Mouse (Mus musculus): ENCODE results near the gene Angpt4. TPM values are rescaled to one million over a fixed set of nuclear protein-coding genes. Genes with fewer than 3 reads are reported as not detected.

Gene Angpt4
- polyA plus RNA-seq, 1 experiment from 2014 or later = 0.05 TPM

DNA sequence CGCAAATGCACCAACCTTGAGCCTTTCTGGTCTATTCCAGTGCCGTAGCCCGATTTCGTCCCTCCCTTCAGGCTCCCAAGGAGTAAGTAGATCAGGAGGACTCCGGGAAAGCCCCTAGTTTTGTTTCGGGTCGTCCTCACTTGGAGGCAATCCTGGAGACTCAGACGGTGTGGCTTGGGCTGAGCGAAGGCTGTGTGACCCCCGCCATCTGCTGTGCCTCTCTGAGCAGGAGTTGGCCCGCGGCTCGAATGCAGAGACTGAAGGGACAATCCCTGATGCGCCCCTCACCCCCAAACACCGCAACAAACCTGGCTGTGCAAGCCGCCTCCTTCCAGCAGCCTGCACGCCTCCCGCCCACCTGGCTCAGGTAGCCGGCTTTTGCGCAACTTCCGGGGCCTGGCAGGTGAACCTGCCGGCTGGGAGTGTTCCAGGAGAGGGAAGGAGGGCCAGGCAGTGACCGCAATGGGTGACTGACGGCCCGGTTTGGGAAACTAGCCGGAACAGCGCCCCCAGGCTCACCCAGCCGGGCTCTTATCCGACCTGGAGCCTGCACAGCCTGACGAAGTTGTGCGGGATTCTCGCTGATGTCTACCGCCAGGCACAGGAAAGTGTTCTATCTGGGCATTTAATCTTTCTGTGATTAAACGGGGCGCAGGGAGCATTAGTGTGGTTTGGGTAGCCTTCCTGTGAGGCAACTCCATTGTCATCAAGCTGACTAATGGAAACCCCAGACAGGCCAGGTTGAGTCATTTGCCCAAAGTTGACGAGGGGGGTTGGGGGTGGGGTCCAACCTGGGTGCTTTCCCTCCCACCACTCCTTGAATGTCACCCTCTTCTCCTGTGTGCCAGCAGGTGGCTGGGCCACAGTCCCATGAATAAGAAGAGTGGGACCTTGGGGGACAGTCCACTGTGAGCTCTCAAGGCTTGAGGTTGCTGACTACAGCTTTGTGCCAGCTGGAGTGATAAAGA is 62.9 kb downstream of the Angpt4 start:
- no peak for ATAC-seq (ENCODE audit: extremely low read depth, insufficient number of reproducible peaks, low FRiP score, low TSS enrichment)
- peaks cover 64% of the 10 kb centered on the region for H3K27me3 ChIP-seq (replicated peaks)

DNA sequence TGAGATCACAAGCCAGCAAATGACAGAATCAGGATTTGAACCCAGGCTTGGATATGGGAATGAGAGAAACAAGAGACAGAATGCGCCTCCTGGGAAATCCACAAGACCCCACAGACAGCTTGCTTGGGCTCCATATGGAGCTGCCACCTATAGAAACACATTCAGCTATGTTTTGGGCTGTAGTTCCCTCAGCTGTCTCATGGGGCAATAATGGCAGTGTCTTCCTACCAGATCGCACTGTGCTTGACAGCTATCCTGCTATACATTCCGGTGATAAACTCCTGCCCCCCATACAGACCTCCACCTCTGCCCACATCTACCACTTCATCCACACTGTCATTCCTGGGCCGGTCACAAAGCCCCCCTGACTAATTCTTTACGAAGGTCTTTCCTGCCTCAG is 64.3 kb downstream of the Angpt4 start:
- peaks cover 50% of the 10 kb centered on the region for H3K27me3 ChIP-seq (replicated peaks)
- no peak overlapping the region for H3K27ac ChIP-seq (replicated peaks)
- peaks cover 2% of the 10 kb centered on the region; the same call in 1 of the 2 replicates for H3K36me3 ChIP-seq
- 83% methylated on average over 5 of the region's 5 CpGs for WGBS
- ATAC-seq (ENCODE audit: extremely low read depth, insufficient number of reproducible peaks, low FRiP score, low TSS enrichment) = no peak
- H3K4me3 ChIP-seq = no peak overlapping the region
- H3K9ac ChIP-seq = no peak overlapping the region
- H3K4me1 ChIP-seq = peaks cover 58% of the 10 kb centered on the region
- no peak overlapping the region for H3K4me2 ChIP-seq
- no peaks in the 10 kb centered on the region for H3K9me3 ChIP-seq

More for the DNA sequence above, 62.9 kb downstream of the Angpt4 start:
- Histone ChIP-seq H3K4me2 (peak overlapping the region; percentile 73), H3K4me1 (peaks cover 55% of the 10 kb centered on the region), H3K4me3 (peak overlapping the region; percentile 43), H3K9me3 (no peaks in the 10 kb centered on the region), H3K36me3 (peaks cover 16% of the 10 kb centered on the region), H3K27ac (replicated peaks) (no peak overlapping the region), H3K9ac (peak overlapping the region; percentile 44)
- WGBS = 9% methylated on average over 36 of the region's 36 CpGs

DNA sequence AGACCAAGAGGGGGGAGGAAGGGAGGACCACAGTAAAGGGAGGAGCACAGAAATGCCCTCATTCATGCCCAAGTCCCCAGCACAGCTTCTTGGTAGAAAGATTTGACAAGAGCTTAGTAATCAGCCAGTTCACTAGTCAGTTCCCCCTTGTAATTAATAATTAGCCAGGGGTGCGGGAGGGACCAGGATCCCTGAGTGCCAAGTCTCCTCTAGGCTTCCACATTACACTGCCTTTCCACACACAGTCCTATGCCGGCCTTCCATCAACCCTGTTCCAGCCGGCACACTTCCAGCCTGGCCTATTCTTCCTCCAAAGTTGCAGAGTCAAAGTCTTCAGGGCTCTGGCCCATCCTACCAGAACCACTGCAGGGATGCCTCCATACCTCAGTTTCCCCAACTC is 65.1 kb downstream of the Angpt4 start:
- peaks cover 2% of the 10 kb centered on the region; the same call in 1 of the 2 replicates for H3K36me3 ChIP-seq
- WGBS = 93% methylated on average over 3 of the region's 3 CpGs
- H3K27me3 ChIP-seq (replicated peaks) = peaks cover 50% of the 10 kb centered on the region
- no peak overlapping the region for H3K9ac ChIP-seq
- H3K27ac ChIP-seq (replicated peaks) = no peak overlapping the region
- peaks cover 55% of the 10 kb centered on the region for H3K4me1 ChIP-seq
- no peak for ATAC-seq (ENCODE audit: extremely low read depth, insufficient number of reproducible peaks, low FRiP score, low TSS enrichment)
- no peak overlapping the region for H3K4me3 ChIP-seq
- H3K9me3 ChIP-seq = no peaks in the 10 kb centered on the region
- H3K4me2 ChIP-seq = no peak overlapping the region

DNA sequence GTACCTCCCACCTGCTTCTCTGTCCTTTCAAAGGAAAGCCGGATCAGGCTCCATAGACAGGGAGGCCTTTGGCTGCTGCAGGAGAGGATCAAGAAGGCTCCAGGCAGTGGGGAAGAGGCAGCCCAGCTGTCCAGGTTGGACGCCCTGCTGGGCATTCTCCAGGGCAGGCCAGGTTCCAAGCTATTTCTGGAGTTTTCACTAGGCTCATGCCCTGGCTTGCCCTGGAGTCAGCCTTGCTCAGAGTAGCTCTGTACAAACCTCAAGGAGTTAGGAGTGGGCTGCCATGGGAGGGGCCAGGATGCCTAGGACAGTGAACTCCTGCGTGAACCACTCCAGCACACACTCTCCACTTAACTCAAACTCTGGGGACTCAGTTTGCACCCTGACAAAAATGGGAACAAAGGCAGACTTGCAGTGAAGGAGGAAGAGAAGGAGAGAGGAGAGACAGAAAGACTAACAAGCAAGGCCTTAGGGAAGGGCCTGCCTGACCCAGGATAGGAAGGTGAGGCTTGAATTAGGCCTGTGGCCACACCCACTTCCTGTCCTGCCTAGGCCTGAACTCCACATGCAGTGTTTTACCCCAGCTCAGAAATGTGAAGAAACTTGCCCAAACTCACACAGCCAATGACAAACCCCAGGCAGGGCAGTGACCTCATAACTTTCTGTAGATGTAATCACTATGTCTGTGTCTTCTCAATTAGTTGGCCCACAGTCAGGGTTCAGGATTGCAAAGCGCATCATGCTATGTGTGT is 66.9 kb downstream of the Angpt4 start:
- H3K27ac ChIP-seq (replicated peaks) = no peak overlapping the region
- ATAC-seq (ENCODE audit: extremely low read depth, insufficient number of reproducible peaks, low FRiP score, low TSS enrichment) = no peak
- H3K36me3 ChIP-seq = peaks cover 2% of the 10 kb centered on the region; the same call in 1 of the 2 replicates
- no peak overlapping the region for H3K4me3 ChIP-seq
- H3K27me3 ChIP-seq (replicated peaks) = peaks cover 35% of the 10 kb centered on the region
- H3K9me3 ChIP-seq = no peaks in the 10 kb centered on the region
- WGBS = 78% methylated on average over 4 of the region's 4 CpGs
- peak overlapping the region; percentile 65 for H3K9ac ChIP-seq
- H3K4me1 ChIP-seq = peaks cover 43% of the 10 kb centered on the region
- peak overlapping the region; percentile 94; the same call in 1 of the 2 replicates for H3K4me2 ChIP-seq

DNA sequence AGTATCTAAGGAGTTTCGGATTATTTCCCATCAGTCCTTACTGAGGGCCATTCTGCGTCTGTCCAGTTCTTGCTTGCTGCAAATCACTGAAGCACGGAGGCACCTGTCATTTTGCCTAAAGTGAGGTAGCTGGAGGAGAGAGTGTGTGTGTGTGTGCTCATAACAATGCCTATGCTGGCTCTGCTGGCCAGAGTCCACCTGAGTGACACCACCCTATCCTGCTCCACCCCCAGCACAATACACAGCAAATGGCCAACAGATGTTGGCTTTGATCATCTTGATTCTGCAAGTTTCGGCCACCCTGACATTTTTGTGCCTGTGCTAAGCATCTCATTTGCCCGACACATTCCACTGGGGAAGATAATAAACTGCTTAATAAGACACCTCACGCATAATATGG is 67.5 kb downstream of the Angpt4 start:
- WGBS = 77% methylated on average over 6 of the region's 6 CpGs
- no peak for ATAC-seq (ENCODE audit: extremely low read depth, insufficient number of reproducible peaks, low FRiP score, low TSS enrichment)
- no peak overlapping the region for H3K9ac ChIP-seq
- H3K9me3 ChIP-seq = no peaks in the 10 kb centered on the region
- H3K27me3 ChIP-seq (replicated peaks) = peaks cover 29% of the 10 kb centered on the region
- H3K4me1 ChIP-seq = peaks cover 37% of the 10 kb centered on the region
- H3K4me2 ChIP-seq = peak overlapping the region; percentile 94
- H3K4me3 ChIP-seq = no peak overlapping the region
- H3K36me3 ChIP-seq = peaks cover 2% of the 10 kb centered on the region; the same call in 1 of the 2 replicates
- no peak overlapping the region for H3K27ac ChIP-seq (replicated peaks)

DNA sequence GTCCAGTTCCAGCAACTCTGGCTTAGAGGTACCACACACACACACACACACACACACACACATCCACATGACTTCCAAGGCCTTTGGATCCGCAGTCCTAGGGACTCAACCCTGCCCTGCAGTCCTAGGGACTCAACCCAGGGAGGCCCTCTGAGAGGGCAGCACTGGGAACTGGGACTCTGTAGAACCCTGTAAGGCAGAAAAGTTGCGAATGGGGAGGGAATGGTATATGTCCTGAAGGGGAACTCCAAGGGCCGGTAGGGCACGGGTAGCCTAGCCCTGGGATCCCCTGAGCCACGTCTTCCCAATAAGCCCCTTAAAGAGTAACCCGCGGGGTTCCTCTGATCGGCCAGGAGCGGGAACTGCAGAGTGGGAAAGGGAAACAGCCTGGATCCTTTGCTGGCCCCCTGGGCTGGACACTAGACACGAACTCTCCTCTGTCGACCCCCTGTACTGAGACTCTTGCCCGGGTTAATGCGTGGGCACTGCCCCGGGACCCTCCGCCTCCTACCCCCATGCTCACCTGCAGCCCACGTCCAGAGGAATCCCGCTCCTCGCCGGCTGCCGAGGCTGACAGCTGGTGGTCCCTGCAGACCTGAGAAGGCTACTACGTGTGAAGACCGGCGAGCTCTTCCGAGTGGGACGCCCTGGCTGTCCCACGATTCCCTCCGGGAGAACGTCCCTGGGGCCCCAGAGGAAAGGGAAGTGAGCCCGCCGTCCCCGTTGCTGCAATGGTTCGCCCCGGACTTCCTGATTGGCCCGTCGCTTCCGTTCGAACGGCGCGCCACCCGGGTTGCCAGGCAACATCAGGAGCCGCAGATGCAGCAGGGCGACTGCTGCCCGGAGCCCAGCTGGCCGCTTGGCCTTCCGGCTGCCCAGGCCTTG is 68.7 kb downstream of the Angpt4 start, which contains the start of gene Fam110a:
Gene Fam110a, minus strand, starts transcription at position 750 of the 885 bp plus-strand sequence.
- H3K36me3 ChIP-seq = peaks cover 2% of the 10 kb centered on the region; the same call in 1 of the 2 replicates
- peak within 1 kb of the TSS; percentile 94 for H3K4me2 ChIP-seq
- H3K27ac ChIP-seq (replicated peaks) = peak within 1 kb of the TSS; percentile 24; the same call in 1 of the 2 replicates
- H3K9me3 ChIP-seq = no peaks in the 10 kb centered on the region
- peaks cover 28% of the 10 kb centered on the region for H3K4me1 ChIP-seq
- H3K27me3 ChIP-seq (replicated peaks) = peaks cover 16% of the 10 kb centered on the region
- ATAC-seq (ENCODE audit: extremely low read depth, insufficient number of reproducible peaks, low FRiP score, low TSS enrichment) = peak; percentile 52
- peak within 1 kb of the TSS; percentile 91 for H3K9ac ChIP-seq
- peak within 1 kb of the TSS; percentile 87 for H3K4me3 ChIP-seq
- under 1% methylated on average over 45 of the region's 46 CpGs for WGBS

DNA sequence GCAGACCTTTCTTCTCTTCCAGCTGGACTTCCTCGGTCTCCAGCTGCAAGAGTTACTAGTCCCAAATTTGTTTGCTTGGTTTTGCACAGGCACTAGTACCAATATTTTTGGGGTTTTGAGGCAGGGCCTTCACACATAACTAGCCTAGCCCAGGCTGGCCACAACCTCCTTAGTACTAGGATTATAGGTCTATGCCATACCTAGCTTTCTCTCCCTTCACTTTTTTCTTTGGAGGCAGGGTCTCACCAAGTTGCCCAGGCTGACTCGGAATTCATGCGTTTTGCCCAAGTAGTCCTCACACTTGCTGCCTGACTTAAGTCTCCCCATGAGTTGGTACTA is 69.3 kb downstream of the Angpt4 start:
- peak overlapping the region; percentile 91 for H3K9ac ChIP-seq
- H3K27me3 ChIP-seq (replicated peaks) = peaks cover 11% of the 10 kb centered on the region; the same call in 1 of the 2 replicates
- peaks cover 2% of the 10 kb centered on the region; the same call in 1 of the 2 replicates for H3K36me3 ChIP-seq
- peak overlapping the region; percentile 87 for H3K4me3 ChIP-seq
- no peak overlapping the region for H3K27ac ChIP-seq (replicated peaks)
- H3K9me3 ChIP-seq = no peaks in the 10 kb centered on the region
- peak overlapping the region; percentile 94 for H3K4me2 ChIP-seq
- 43% methylated on average over 3 of the region's 3 CpGs for WGBS
- H3K4me1 ChIP-seq = peaks cover 28% of the 10 kb centered on the region
- ATAC-seq (ENCODE audit: extremely low read depth, insufficient number of reproducible peaks, low FRiP score, low TSS enrichment) = no peak

DNA sequence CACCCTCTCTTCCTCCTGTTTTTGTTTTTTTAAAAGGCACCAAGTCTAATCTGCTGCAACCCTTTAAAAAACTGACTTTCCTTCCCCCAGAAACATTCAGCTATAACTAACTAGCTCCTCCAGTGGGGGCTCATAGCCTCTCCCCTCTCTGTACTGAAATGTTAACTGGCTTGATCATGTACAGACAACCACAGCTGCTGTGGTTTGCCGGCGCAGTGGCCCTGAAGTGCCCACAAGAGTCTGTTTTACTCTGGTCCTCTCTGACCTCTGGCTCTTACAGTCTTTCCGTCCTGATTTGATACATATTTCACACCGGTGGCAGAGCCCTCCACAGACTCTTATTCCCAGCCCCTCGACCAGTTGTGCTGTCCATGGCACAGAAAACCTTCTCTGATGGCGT is 70.3 kb downstream of the Angpt4 start:
- WGBS = 69% methylated on average over 6 of the region's 6 CpGs
- no peak for ATAC-seq (ENCODE audit: extremely low read depth, insufficient number of reproducible peaks, low FRiP score, low TSS enrichment)
- peaks cover 1% of the 10 kb centered on the region; the same call in 1 of the 2 replicates for H3K27me3 ChIP-seq (replicated peaks)

DNA sequence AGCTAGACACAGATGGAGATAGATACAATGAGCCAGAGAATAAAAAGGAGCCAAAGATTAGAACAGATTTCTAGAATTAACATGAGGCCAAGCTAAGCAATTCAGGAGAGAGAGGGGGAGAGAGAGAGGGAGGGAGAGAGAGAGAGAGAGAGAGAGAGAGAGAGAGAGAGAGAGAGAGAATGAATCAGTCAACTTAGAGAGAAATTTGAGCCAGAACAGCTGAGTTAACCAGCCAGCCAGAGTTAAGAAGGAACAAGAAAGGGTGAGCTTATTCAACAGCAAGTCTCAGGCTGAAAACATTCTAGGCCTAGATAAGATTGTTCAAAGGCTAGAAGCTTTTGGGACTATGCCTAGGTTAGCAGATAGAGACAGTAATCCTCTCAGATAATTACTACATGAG is 71.5 kb downstream of the Angpt4 start:
- Histone ChIP-seq H3K4me1 (peaks cover 28% of the 10 kb centered on the region), H3K9me3 (no peaks in the 10 kb centered on the region), H3K9ac (no peak overlapping the region), H3K27ac (replicated peaks) (no peak overlapping the region), H3K4me3 (no peak overlapping the region), H3K27me3 (replicated peaks) (peaks cover 4% of the 10 kb centered on the region; the same call in 1 of the 2 replicates), H3K4me2 (no peak overlapping the region), H3K36me3 (no peaks in the 10 kb centered on the region)
- ATAC-seq (ENCODE audit: extremely low read depth, insufficient number of reproducible peaks, low FRiP score, low TSS enrichment) = no peak

More for the DNA sequence above, 70.3 kb downstream of the Angpt4 start:
- Histone ChIP-seq H3K4me2 (no peak overlapping the region), H3K9me3 (no peaks in the 10 kb centered on the region), H3K27ac (replicated peaks) (no peak overlapping the region), H3K9ac (no peak overlapping the region), H3K4me3 (no peak overlapping the region), H3K4me1 (peaks cover 28% of the 10 kb centered on the region), H3K36me3 (peaks cover 2% of the 10 kb centered on the region; the same call in 1 of the 2 replicates)

DNA sequence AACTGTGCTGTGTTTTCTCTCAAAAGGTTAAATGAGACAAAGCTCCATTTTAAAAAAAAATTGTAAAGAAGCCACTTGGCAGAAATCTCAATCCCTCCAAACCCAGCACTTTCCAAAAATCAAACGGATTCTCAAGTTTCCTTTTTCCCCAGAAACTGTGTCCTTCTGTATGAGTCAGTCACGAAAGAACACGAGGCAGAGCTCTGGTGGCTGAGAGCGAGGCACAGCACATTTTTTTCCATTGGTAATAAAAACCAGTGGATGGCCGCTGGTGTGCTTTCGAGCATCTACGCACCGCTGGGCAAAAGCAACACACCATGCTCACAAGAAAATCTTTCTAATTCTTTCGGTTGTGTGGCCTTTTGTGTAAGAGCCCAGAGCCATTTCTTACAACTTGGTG is 73.0 kb downstream of the Angpt4 start:
- Histone ChIP-seq H3K36me3 (no peaks in the 10 kb centered on the region), H3K4me2 (no peak overlapping the region), H3K27ac (replicated peaks) (no peak overlapping the region), H3K4me1 (peaks cover 13% of the 10 kb centered on the region), H3K9me3 (no peaks in the 10 kb centered on the region), H3K9ac (no peak overlapping the region), H3K4me3 (no peak overlapping the region), H3K27me3 (replicated peaks) (peaks cover 17% of the 10 kb centered on the region)
- WGBS = 68% methylated on average over 9 of the region's 9 CpGs
- no peak for ATAC-seq (ENCODE audit: extremely low read depth, insufficient number of reproducible peaks, low FRiP score, low TSS enrichment)
